Mouse (Mus musculus): Measurements from ENCODE around the gene Plcg2. TPM values are rescaled to one million over a fixed set of nuclear protein-coding genes. Genes with fewer than 3 reads are reported as not detected.

Gene Plcg2
- polyA plus RNA-seq, 1 experiment from 2014 or later: 1.3 TPM

- H3K4me2 ChIP-seq (ENCODE audit: low read length): no peak overlapping the region
- WGBS: 94% methylated on average over 1 of the region's 1 CpGs
- H3K36me3 ChIP-seq (ENCODE audit: control insufficient read depth, insufficient read depth, low read length): no peaks in the 10 kb centered on the region
- no peaks in the 10 kb centered on the region for H3K4me1 ChIP-seq (ENCODE audit: control insufficient read depth, insufficient read depth, low read depth, low read length)
- H3K9ac ChIP-seq (ENCODE audit: low read depth, low read length): no peak overlapping the region
- no peak for ATAC-seq
- no peak overlapping the region for H3K4me3 ChIP-seq (ENCODE audit: low read length)
- no peak overlapping the region for H3K27ac ChIP-seq (ENCODE audit: low read depth, low read length)
- no peaks in the 10 kb centered on the region for H3K27me3 ChIP-seq (replicated peaks; ENCODE audit: control insufficient read depth, insufficient read depth, low read length)
- H3K9me3 ChIP-seq (ENCODE audit: control insufficient read depth, low read length): peaks cover 6% of the 10 kb centered on the region; the same call in 1 of the 2 replicates
Observed at GRCm38 (mm10) chr8:117652318-117652717, 154.2 kb downstream of the Plcg2 start.

GRCm38 (mm10) chr8:117658990-117659389 is 160.9 kb downstream of the Plcg2 start:
- H3K9ac ChIP-seq (ENCODE audit: low read depth, low read length): no peak overlapping the region
- peaks cover 7% of the 10 kb centered on the region for H3K4me1 ChIP-seq (ENCODE audit: control insufficient read depth, insufficient read depth, low read depth, low read length)
- H3K27me3 ChIP-seq (replicated peaks; ENCODE audit: control insufficient read depth, insufficient read depth, low read length): no peaks in the 10 kb centered on the region
- no peaks in the 10 kb centered on the region for H3K9me3 ChIP-seq (ENCODE audit: control insufficient read depth, low read length)
- WGBS: 69% methylated on average over 7 of the region's 7 CpGs
- no peak overlapping the region for H3K4me3 ChIP-seq (ENCODE audit: low read length)
- no peaks in the 10 kb centered on the region for H3K36me3 ChIP-seq (ENCODE audit: control insufficient read depth, insufficient read depth, low read length)
- no peak overlapping the region for H3K27ac ChIP-seq (ENCODE audit: low read depth, low read length)
- no peak overlapping the region for H3K4me2 ChIP-seq (ENCODE audit: low read length)
- ATAC-seq: no peak

- peak overlapping the region; percentile 29 for H3K4me2 ChIP-seq (ENCODE audit: low read length)
- H3K27ac ChIP-seq (ENCODE audit: low read depth, low read length): no peak overlapping the region; the same call in 1 of the 2 replicates
- H3K4me1 ChIP-seq (ENCODE audit: control insufficient read depth, insufficient read depth, low read depth, low read length): peaks cover 7% of the 10 kb centered on the region
- H3K36me3 ChIP-seq (ENCODE audit: control insufficient read depth, insufficient read depth, low read length): no peaks in the 10 kb centered on the region
- H3K9me3 ChIP-seq (ENCODE audit: control insufficient read depth, low read length): no peaks in the 10 kb centered on the region
- no peak overlapping the region for H3K9ac ChIP-seq (ENCODE audit: low read depth, low read length)
- ATAC-seq: peak; percentile 84
- no peak overlapping the region for H3K4me3 ChIP-seq (ENCODE audit: low read length)
- H3K27me3 ChIP-seq (replicated peaks; ENCODE audit: control insufficient read depth, insufficient read depth, low read length): no peaks in the 10 kb centered on the region
- WGBS: 20% methylated on average over 11 of the region's 11 CpGs
Observed at GRCm38 (mm10) chr8:117660358-117661031, 162.4 kb downstream of the Plcg2 start.

- Histone ChIP-seq H3K4me1 (ENCODE audit: control insufficient read depth, insufficient read depth, low read depth, low read length) (no peaks in the 10 kb centered on the region), H3K9ac (ENCODE audit: low read depth, low read length) (no peak overlapping the region), H3K4me2 (ENCODE audit: low read length) (no peak overlapping the region), H3K27ac (ENCODE audit: low read depth, low read length) (no peak overlapping the region), H3K36me3 (ENCODE audit: control insufficient read depth, insufficient read depth, low read length) (no peaks in the 10 kb centered on the region), H3K4me3 (ENCODE audit: low read length) (no peak overlapping the region), H3K9me3 (ENCODE audit: control insufficient read depth, low read length) (no peaks in the 10 kb centered on the region), H3K27me3 (replicated peaks; ENCODE audit: control insufficient read depth, insufficient read depth, low read length) (no peaks in the 10 kb centered on the region)
- ATAC-seq: no peak
- 86% methylated on average over 13 of the region's 13 CpGs for WGBS
Observed at GRCm38 (mm10) chr8:117667349-117668124, 169.4 kb downstream of the Plcg2 start.

- H3K36me3 ChIP-seq (ENCODE audit: control insufficient read depth, insufficient read depth, low read length): no peaks in the 10 kb centered on the region
- no peaks in the 10 kb centered on the region; the same call in 1 of the 2 replicates for H3K4me1 ChIP-seq (ENCODE audit: control insufficient read depth, insufficient read depth, low read depth, low read length)
- H3K9me3 ChIP-seq (ENCODE audit: control insufficient read depth, low read length): no peaks in the 10 kb centered on the region
- no peak overlapping the region for H3K4me3 ChIP-seq (ENCODE audit: low read length)
- 53% methylated on average over 11 of the region's 11 CpGs for WGBS
- no peak overlapping the region for H3K27ac ChIP-seq (ENCODE audit: low read depth, low read length)
- no peaks in the 10 kb centered on the region for H3K27me3 ChIP-seq (replicated peaks; ENCODE audit: control insufficient read depth, insufficient read depth, low read length)
- H3K9ac ChIP-seq (ENCODE audit: low read depth, low read length): no peak overlapping the region
- no peak for ATAC-seq
- H3K4me2 ChIP-seq (ENCODE audit: low read length): no peak overlapping the region
Observed at GRCm38 (mm10) chr8:117670461-117670860, 172.4 kb downstream of the Plcg2 start.

GRCm38 (mm10) chr8:117672558-117672957 is 174.5 kb downstream of the Plcg2 start:
- Histone ChIP-seq H3K36me3 (ENCODE audit: control insufficient read depth, insufficient read depth, low read length) (no peaks in the 10 kb centered on the region), H3K9me3 (ENCODE audit: control insufficient read depth, low read length) (no peaks in the 10 kb centered on the region), H3K4me3 (ENCODE audit: low read length) (no peak overlapping the region), H3K4me1 (ENCODE audit: control insufficient read depth, insufficient read depth, low read depth, low read length) (no peaks in the 10 kb centered on the region; the same call in 1 of the 2 replicates), H3K4me2 (ENCODE audit: low read length) (no peak overlapping the region), H3K27ac (ENCODE audit: low read depth, low read length) (no peak overlapping the region), H3K9ac (ENCODE audit: low read depth, low read length) (no peak overlapping the region), H3K27me3 (replicated peaks; ENCODE audit: control insufficient read depth, insufficient read depth, low read length) (no peaks in the 10 kb centered on the region)
- ATAC-seq: no peak
- WGBS: 75% methylated on average over 3 of the region's 3 CpGs

GRCm38 (mm10) chr8:117673430-117673830 is 175.3 kb downstream of the Plcg2 start, which contains the start of gene Sdr42e1:
Gene Sdr42e1, minus strand, starts transcription at chr8:117673689.
- ATAC-seq: no peak

GRCm38 (mm10) chr8:117675171-117675570 is 177.1 kb downstream of the Plcg2 start:
- Histone ChIP-seq H3K4me1 (ENCODE audit: control insufficient read depth, insufficient read depth, low read depth, low read length) (no peaks in the 10 kb centered on the region; the same call in 1 of the 2 replicates), H3K4me3 (ENCODE audit: low read length) (no peak overlapping the region), H3K36me3 (ENCODE audit: control insufficient read depth, insufficient read depth, low read length) (no peaks in the 10 kb centered on the region), H3K4me2 (ENCODE audit: low read length) (no peak overlapping the region), H3K27me3 (replicated peaks; ENCODE audit: control insufficient read depth, insufficient read depth, low read length) (no peaks in the 10 kb centered on the region), H3K27ac (ENCODE audit: low read depth, low read length) (no peak overlapping the region), H3K9me3 (ENCODE audit: control insufficient read depth, low read length) (no peaks in the 10 kb centered on the region), H3K9ac (ENCODE audit: low read depth, low read length) (no peak overlapping the region)
- ATAC-seq: no peak
- 71% methylated on average over 5 of the region's 5 CpGs for WGBS

More at GRCm38 (mm10) chr8:117673430-117673830, 175.3 kb downstream of the Plcg2 start, which contains the start of gene Sdr42e1:
- Histone ChIP-seq H3K4me1 (ENCODE audit: control insufficient read depth, insufficient read depth, low read depth, low read length) (no peaks in the 10 kb centered on the region; the same call in 1 of the 2 replicates), H3K36me3 (ENCODE audit: control insufficient read depth, insufficient read depth, low read length) (no peaks in the 10 kb centered on the region), H3K9ac (ENCODE audit: low read depth, low read length) (peak within 1 kb of the TSS; percentile 67), H3K9me3 (ENCODE audit: control insufficient read depth, low read length) (no peaks in the 10 kb centered on the region), H3K4me3 (ENCODE audit: low read length) (peak within 1 kb of the TSS; percentile 47), H3K27ac (ENCODE audit: low read depth, low read length) (no peak within 1 kb of the TSS), H3K4me2 (ENCODE audit: low read length) (peak within 1 kb of the TSS; percentile 68), H3K27me3 (replicated peaks; ENCODE audit: control insufficient read depth, insufficient read depth, low read length) (no peaks in the 10 kb centered on the region)
- WGBS: 15% methylated on average over 17 of the region's 17 CpGs

GRCm38 (mm10) chr8:117676460-117676859 is 178.4 kb downstream of the Plcg2 start:
- no peaks in the 10 kb centered on the region for H3K9me3 ChIP-seq (ENCODE audit: control insufficient read depth, low read length)
- no peak overlapping the region for H3K9ac ChIP-seq (ENCODE audit: low read depth, low read length)
- 82% methylated on average over 9 of the region's 9 CpGs for WGBS
- H3K4me3 ChIP-seq (ENCODE audit: low read length): no peak overlapping the region
- H3K4me1 ChIP-seq (ENCODE audit: control insufficient read depth, insufficient read depth, low read depth, low read length): no peaks in the 10 kb centered on the region; the same call in 1 of the 2 replicates
- no peak for ATAC-seq
- H3K27ac ChIP-seq (ENCODE audit: low read depth, low read length): no peak overlapping the region
- H3K27me3 ChIP-seq (replicated peaks; ENCODE audit: control insufficient read depth, insufficient read depth, low read length): no peaks in the 10 kb centered on the region
- no peak overlapping the region for H3K4me2 ChIP-seq (ENCODE audit: low read length)
- no peaks in the 10 kb centered on the region for H3K36me3 ChIP-seq (ENCODE audit: control insufficient read depth, insufficient read depth, low read length)

All from hindbrain, embryonic 16.5 days (tissue).